Mouse (Mus musculus): Measurements from ENCODE around the gene Pard3b.

DNA sequence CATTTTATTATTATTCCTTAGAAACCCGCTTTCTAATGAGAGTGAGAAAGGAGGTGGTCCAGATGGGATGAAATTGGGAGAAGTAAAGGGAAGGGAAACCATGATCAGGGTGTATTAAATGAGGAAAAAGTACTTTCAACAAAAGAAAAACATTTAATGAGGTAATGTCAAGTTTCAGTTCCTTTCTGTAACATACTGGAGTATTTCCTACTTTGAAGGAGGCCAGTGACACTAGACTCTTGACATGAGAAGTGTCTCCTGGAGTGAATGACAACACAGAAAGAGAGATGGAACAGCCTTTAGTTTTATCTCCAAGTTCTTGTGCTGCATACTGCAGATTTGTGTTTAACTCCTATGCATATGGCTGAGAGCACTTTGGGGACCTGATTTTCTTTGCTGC, 71.2 kb downstream of the Pard3b start:
- TF ChIP-seq POLR2A (IDR thresholded peaks at IDR 0.05; ENCODE audit: extremely low read depth, insufficient read depth, low read length) (no peak), CTCF (IDR thresholded peaks at IDR 0.05; ENCODE audit: low read depth, low read length) (no peak)

Measured in liver, adult 2 months (tissue).